Mouse (Mus musculus) c-Kit-positive CD71-positive TER-119-positive erythroid progenitor cells, embryonic 14.5 days (primary cell): Measurements from ENCODE around the gene Imp4.
"Not testable (repeated sequence)": the region's sequence is repeated elsewhere in the genome, so short reads cannot be mapped to it uniquely, and the experiment has no call there.

ENCODE experiments used
- DNase-seq: peaks from one replicate; pipeline ENCODE4 v3.0.0-alpha.2; 2013; ENCODE audit warnings: low spot score

Gene Imp4

DNA sequence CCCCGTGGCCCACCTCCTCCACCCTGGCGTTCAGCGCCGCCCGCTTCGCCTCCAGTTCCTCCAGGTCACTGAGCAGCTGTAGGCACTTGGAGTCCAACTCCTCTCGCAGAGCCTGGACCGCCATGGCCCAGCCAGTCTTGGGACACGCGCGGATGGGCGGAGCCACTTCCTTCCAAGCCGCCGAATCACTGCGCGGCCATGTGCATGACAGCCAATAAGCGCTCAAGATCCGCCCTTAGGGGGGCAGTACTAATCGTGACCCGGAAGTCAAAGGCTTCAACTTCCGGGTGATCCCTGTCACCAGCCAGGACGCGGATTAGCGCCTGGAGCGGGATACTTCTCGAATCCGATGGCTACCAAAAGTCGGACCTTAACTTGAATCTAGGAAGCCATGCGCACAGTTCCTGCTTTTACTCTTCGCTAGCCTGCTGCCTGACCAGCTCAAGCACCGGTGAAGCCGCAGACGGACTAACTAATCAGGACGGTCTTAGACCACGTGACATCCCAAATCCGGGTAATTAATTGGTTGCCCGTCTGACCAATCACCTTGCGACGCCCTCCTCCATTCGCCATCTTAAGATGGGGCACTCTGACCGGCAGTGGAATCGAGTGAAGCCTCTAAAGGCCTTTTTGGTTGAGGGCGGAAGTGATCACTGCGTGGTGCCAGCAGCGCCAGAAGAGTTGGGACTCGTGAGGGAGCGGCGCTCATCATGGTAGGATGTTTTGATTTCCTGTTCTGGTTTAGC, at the start of gene Imp4, which contains the start of gene Ccdc115:
Gene Imp4, plus strand, starts transcription at position 637 of the 746 bp plus-strand sequence.
Gene Ccdc115, minus strand, starts transcription at position 458 of the 746 bp plus-strand sequence.
- DNase-seq: peak; percentile 99

GRCm38 (mm10) chr1:34396321-34396720, 43.3 kb upstream of the Imp4 start:
- no peak for DNase-seq

GRCm38 (mm10) chr1:34399182-34399953, 40.3 kb upstream of the Imp4 start:
- DNase-seq: no peak

DNA sequence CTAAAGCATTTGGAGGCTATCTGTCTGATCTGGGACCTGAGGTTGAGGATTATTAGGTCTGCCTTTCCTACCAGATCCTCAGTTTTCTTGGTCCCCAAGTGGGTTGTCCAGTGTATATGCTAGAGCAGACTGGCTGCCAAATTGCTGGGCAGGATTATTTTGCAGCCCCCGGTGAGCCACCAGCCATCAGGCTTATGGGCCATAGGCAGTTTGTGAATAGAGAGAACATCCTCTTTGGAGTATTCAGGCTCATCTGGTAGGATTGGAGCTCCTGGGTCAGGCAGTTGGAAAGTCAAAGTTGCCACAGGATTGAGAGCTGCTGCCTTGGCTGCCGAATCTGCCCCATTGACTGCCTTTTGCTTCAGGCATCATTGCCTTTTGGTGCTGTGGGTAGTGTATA, 11.2 kb upstream of the Imp4 start:
- DNase-seq: no peak

- DNase-seq: no peak
Observed at GRCm38 (mm10) chr1:34429281-34429680, 10.4 kb upstream of the Imp4 start.

DNA sequence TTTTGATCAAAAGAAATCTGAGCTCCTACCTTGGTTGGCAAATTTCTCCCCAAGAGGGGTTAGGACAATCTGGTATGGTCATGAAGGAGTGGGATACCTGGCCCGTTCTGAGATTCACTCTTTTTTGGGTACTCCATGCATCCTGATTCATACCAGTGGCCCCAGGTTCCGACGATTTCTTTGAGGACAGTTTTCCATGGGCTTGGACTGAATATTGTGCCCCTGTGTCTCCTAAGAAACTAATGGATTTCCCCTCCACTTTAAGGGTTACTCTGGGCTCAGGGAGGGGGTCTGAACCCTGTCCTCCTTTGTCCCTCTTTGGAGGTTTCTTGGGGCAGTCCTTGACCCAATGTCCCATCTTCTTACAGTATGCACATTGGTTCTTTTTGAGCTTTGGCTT, 8.7 kb upstream of the Imp4 start:
- no peak for DNase-seq

DNA sequence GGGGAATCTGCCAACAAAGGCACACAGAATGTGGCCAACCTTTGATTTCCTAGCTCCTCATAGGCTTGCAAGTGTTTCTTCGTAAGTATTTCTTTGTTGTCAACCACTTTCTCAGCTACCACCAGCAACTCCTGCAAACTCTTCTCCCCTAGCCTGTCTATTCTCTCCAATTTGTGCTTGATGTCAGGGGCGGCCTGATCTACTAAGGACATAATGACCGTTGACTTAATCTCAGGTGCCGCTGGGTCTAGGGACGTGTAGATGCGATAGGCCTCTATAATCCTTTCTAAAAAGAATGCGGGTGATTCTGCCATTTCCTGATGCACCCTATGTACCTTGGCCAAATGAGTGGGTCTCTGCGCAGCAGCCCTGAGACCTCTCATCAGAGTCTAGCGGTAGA, 8.2 kb upstream of the Imp4 start:
- no peak for DNase-seq

- no peak for DNase-seq
Observed at GRCm38 (mm10) chr1:34432411-34432775, 7.3 kb upstream of the Imp4 start.

DNA sequence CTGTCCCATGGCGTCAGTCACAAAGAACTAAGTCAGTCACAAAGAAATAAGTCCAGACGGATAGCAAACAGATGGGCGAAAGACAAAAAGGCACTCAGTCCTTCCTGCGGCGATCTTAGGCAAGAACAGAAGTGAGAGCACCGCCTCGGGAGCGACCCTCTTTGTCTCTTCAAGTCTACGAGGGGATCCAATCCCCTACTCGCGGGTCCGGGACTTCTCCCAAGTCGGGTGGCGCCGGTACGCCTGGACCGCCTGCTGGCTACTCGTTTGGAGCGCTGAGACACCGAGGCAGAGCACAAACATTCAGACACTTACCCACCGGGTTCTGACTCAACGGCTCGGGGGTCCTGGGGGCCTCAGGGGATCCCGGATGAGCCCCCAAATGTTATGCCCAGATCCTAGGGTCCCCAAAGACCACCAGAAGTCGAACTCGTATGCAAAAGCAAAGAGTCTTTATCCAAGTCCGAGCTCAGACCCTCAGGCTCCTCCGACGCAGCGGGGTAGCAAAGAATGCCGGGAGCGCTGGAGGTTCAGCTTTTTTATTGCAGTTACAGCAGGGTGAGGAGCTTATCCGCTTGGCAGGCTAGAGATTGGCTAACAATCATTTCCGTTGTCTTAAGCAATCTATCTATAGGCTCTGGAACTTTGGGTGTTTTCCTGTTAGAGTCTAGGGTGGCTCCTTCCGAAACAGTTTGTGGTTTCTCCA, 6.7 kb upstream of the Imp4 start:
- DNase-seq: peak; percentile 50

- no peak for DNase-seq
Observed at GRCm38 (mm10) chr1:34433891-34434521, 5.6 kb upstream of the Imp4 start.

DNA sequence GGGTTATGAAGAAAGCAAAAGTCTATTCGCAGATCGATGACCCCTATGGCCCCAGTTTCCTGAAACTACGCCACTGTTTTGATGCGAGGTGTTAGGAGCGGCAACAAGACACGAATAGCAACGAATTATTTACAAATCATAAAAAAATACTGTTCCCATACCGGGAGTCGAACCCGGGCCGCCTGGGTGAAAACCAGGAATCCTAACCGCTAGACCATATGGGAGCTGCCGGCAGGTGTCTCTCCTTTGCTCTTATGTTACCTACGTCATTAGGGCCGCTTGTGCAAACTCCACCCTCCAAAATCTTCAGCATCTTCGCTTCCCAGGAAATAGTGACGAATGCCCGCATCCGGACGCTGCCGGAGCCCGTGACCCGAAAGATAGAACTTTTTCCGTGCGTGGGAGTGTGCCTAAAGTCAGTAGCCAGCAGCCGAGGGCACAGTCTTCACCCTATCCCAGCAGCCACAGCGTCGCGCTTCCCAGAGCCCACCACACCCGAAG, 4.9 kb upstream of the Imp4 start:
- peak; percentile 90 for DNase-seq

GRCm38 (mm10) chr1:34435371-34436120, 4.1 kb upstream of the Imp4 start:
- no peak for DNase-seq

DNA sequence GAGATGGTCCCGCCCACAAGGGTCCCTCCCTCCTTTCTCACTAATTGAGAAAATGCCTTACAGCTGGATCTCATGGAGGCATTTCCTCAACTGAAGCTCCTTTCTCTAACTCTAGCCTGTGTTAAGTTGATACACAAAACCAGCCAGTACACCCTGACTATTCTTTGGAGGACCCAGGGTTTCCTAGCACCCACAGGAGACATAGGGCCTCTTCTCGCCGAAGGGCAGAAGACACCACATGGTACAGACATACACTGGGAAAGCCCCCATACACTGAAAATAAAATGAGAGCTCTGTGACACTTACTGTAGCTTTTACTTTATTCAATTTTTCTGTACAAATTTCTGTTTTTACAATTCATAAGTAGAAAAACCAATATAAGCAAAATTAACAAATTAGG, 3.3 kb upstream of the Imp4 start:
- DNase-seq: no peak

DNA sequence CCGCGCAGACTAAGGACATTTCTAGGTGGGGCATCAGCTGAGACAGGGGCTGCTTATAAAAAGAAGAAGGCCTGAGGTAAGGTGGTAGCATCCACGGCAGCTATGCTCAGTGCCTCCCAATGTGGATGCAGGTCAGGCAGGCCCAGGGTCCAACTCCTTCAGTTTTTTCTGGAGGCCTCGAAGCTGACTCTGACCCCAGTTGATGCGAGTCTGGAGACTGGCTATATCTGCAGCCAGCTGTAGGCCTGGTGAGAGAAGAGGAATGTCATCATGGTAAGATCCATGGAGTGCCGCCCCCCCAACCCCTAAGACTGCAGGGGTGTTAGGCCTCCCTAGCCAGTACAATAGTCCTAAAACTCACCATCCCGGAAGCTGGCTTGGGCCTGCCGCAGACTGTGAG, 2.3 kb upstream of the Imp4 start:
- DNase-seq: not testable (repeated sequence)

GRCm38 (mm10) chr1:34438381-34439051, 1.1 kb upstream of the Imp4 start:
- DNase-seq: no peak

GRCm38 (mm10) chr1:34439961-34440630, 445 bp downstream of the Imp4 start:
- DNase-seq: no peak

GRCm38 (mm10) chr1:34443124-34443523, 3.5 kb downstream of the Imp4 start:
- no peak for DNase-seq

DNA sequence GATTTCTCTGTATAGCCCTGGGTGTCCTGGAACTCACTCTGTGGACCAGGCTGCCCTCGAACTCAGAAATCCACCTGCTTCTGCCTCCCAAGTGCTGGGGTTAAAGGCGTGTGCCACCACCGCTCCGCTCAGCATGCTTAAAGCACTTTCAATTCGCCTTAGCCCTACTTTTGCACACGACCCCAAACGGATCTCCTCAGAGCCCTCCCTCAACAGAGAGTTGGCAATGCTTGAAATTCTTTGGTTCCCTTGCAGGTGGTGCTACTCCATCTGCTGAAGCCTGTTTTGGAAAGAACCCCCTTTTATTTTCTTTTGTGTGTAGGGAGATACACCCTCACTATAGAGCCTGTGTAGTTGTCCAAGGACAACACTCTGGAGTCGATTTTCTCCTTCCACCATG, 18.8 kb downstream of the Imp4 start:
- no peak for DNase-seq

- DNase-seq: peak; percentile 84
Observed at GRCm38 (mm10) chr1:34459284-34460060, 19.8 kb downstream of the Imp4 start, which contains the start of gene Ptpn18. Gene Ptpn18, plus strand, starts transcription at chr1:34459762.
